Mouse (Mus musculus) layer of hippocampus, postnatal 10 days (tissue): ENCODE measurements around the gene Ndufv1. TPM values are rescaled to one million over a fixed set of nuclear protein-coding genes. Genes with fewer than 3 reads are reported as not detected.
"Not testable (repeated sequence)": the region's sequence is repeated elsewhere in the genome, so short reads cannot be mapped to it uniquely, and the experiment has no call there.

Experiments
- DNase-seq, 2 experiments: peaks; one replicate each; pipeline ENCODE4 v3.0.0; 2021; ENCODE audit warnings: low spot score in 2 of 2
- total RNA-seq, 2 experiments: library from RNA; stranded (reverse); gene quantifications; 2 replicates each; pipeline ENCODE4 v1.2.3; 2021

The Ndufv1 gene
- total RNA-seq, 2 experiments from 2014 or later = 197 to 207 TPM

GRCm38 (mm10) chr19:4044109-4044508 is 31.5 kb upstream of the Ndufv1 start:
- not testable (repeated sequence) for DNase-seq

- no peak for DNase-seq
Measured at GRCm38 (mm10) chr19:4042124-4042523, 29.5 kb upstream of the Ndufv1 start.

- DNase-seq = not testable (repeated sequence)
Measured at GRCm38 (mm10) chr19:4041500-4041899, 28.9 kb upstream of the Ndufv1 start.

GRCm38 (mm10) chr19:4040941-4041340 is 28.3 kb upstream of the Ndufv1 start:
- not testable (repeated sequence) for DNase-seq

GRCm38 (mm10) chr19:4037788-4038232 is 25.2 kb upstream of the Ndufv1 start, which contains the start of gene Gstp1:
Gene Gstp1, minus strand, starts transcription at chr19:4037985.
- peak; percentile 78 to 87 for DNase-seq

GRCm38 (mm10) chr19:4037154-4037787 is 24.7 kb upstream of the Ndufv1 start:
- DNase-seq = not testable (repeated sequence)

GRCm38 (mm10) chr19:4036327-4037045 is 23.9 kb upstream of the Ndufv1 start:
- no peak for DNase-seq

GRCm38 (mm10) chr19:4033742-4034141 is 21.1 kb upstream of the Ndufv1 start:
- DNase-seq = no peak

- no peak for DNase-seq
Measured at GRCm38 (mm10) chr19:4033298-4033697, 20.7 kb upstream of the Ndufv1 start.

GRCm38 (mm10) chr19:4032668-4033067 is 20.1 kb upstream of the Ndufv1 start:
- DNase-seq = no peak

GRCm38 (mm10) chr19:4027576-4027975 is 15.0 kb upstream of the Ndufv1 start:
- DNase-seq = no peak

- DNase-seq = no peak
Measured at GRCm38 (mm10) chr19:4023185-4023584, 10.6 kb upstream of the Ndufv1 start.

- DNase-seq = peak; percentile 77 to 83
Measured at GRCm38 (mm10) chr19:4018743-4019583, 6.4 kb upstream of the Ndufv1 start.

GRCm38 (mm10) chr19:4017921-4018587 is 5.4 kb upstream of the Ndufv1 start:
- DNase-seq = no peak

- DNase-seq = no peak
Measured at GRCm38 (mm10) chr19:4015635-4016034, 3.0 kb upstream of the Ndufv1 start.

- no peak for DNase-seq
Measured at GRCm38 (mm10) chr19:4014802-4015201, 2.2 kb upstream of the Ndufv1 start.

GRCm38 (mm10) chr19:4013066-4013465 is 460 bp upstream of the Ndufv1 start:
- peak in 1 of 2 experiments; percentile 25 for DNase-seq

- no peak for DNase-seq
Measured at GRCm38 (mm10) chr19:4011086-4011485, 1.5 kb downstream of the Ndufv1 start.

- no peak for DNase-seq
Measured at GRCm38 (mm10) chr19:4005971-4006370, 6.6 kb downstream of the Ndufv1 start.

GRCm38 (mm10) chr19:4005091-4005490 is 7.5 kb downstream of the Ndufv1 start:
- no peak for DNase-seq

GRCm38 (mm10) chr19:4004331-4004730 is 8.3 kb downstream of the Ndufv1 start:
- DNase-seq = no peak
